14 mouse cellular contexts compared by ENCODE assay signal in genomic region chr15:68417142-68417541, GRCm38 (mm10).
"Had no signal": no experiment of that assay in that cellular context is flagged by ENCODE, and none has a peak within 500 bp of the region (broad histone marks: within the 10 kb centered on the region; RNA-seq: fewer than 3 reads in every experiment).

No protein-coding gene starts in this region.

- H3K27ac ChIP-seq: kidney, embryonic 15.5 days; limb, embryonic 10.5 days; liver, embryonic 15.5 days; macrophage; midbrain, embryonic 15.5 days; neural tube, embryonic 13.5 days had no signal

- DNase-seq: kidney, adult 2 months; kidney, postnatal 14 days; lung, adult 2 months; lung, postnatal 10 days; retina, postnatal 1 day; thymus, postnatal 36 days had no signal

- H3K9ac ChIP-seq: kidney, embryonic 15.5 days; liver, embryonic 15.5 days; midbrain, embryonic 15.5 days; neural tube, embryonic 13.5 days had no signal

- H3K4me2 ChIP-seq: kidney, embryonic 15.5 days; liver, embryonic 11.5 days; liver, embryonic 15.5 days; midbrain, embryonic 15.5 days; neural tube, embryonic 13.5 days had no signal

- H3K36me3 ChIP-seq: kidney, embryonic 15.5 days; limb, embryonic 10.5 days; liver, embryonic 15.5 days; midbrain, embryonic 15.5 days; neural tube, embryonic 13.5 days had no signal

- ATAC-seq: midbrain, embryonic 15.5 days had no signal

- H3K4me1 ChIP-seq: kidney, embryonic 15.5 days; limb, embryonic 10.5 days; liver, embryonic 15.5 days; midbrain, embryonic 15.5 days; neural tube, embryonic 13.5 days had no signal

- H3K27me3 ChIP-seq: kidney, embryonic 15.5 days; liver, embryonic 15.5 days; megakaryocyte, embryonic 14.5 days; midbrain, embryonic 15.5 days; neural tube, embryonic 13.5 days had no signal

- H3K4me3 ChIP-seq: kidney, embryonic 15.5 days; limb, embryonic 10.5 days; liver, embryonic 15.5 days; megakaryocyte, embryonic 14.5 days; midbrain, embryonic 15.5 days; neural tube, embryonic 13.5 days had no signal

- H3K9me3 ChIP-seq: kidney, embryonic 15.5 days; limb, embryonic 10.5 days; liver, embryonic 15.5 days; megakaryocyte, embryonic 14.5 days; midbrain, embryonic 15.5 days; neural tube, embryonic 13.5 days had no signal
